Mouse (Mus musculus) forebrain, embryonic 10.5 days (tissue): ENCODE data around the gene Neb. TPM values are rescaled to one million over a fixed set of nuclear protein-coding genes. Genes with fewer than 3 reads are reported as not detected.

ENCODE experiments used
- DNase-seq: peaks from one replicate; pipeline ENCODE4 v3.0.0-alpha.2; 2017; ENCODE audit warnings: low spot score; ENCODE audit errors: extremely low spot score
- H3K27ac ChIP-seq: fragments of 300-500 bp; sonication (generic); 2 replicates; pipeline ENCODE4 v1.5.1; 2016; ENCODE audit warnings: mild to moderate bottlenecking
- H3K27me3 ChIP-seq: fragments of 300-500 bp; sonication (generic); 2 replicates; pipeline ENCODE4 v1.6.1; 2016; ENCODE audit warnings: mild to moderate bottlenecking; ENCODE audit not compliant: poor library complexity, severe bottlenecking
- H3K36me3 ChIP-seq: fragments of 300-500 bp; sonication (generic); replicated peaks from 2 replicates; pipeline ENCODE4 v1.6.1; 2016; ENCODE audit warnings: mild to moderate bottlenecking, moderate library complexity
- H3K4me1 ChIP-seq: fragments of 300-500 bp; sonication (generic); 2 replicates; pipeline ENCODE4 v1.6.1; 2016
- H3K4me3 ChIP-seq: fragments of 300-500 bp; sonication (generic); 2 replicates; pipeline ENCODE4 v1.5.1; 2016; ENCODE audit warnings: mild to moderate bottlenecking, moderate library complexity
- H3K9me3 ChIP-seq: fragments of 300-500 bp; sonication (generic); 2 replicates; pipeline ENCODE4 v1.6.1; 2016; ENCODE audit warnings: mild to moderate bottlenecking, moderate library complexity
- WGBS: fragments of 180-500 bp; shearing (Covaris S2); methylation state at CpG from one replicate; pipeline ENCODE4 v1.1.7; 2016; 5-methylcytosine and 5-hydroxymethylcytosine counted together
- polyA plus RNA-seq: library from polyadenylated mRNA; unstranded; fragments of >200 nt; fragmentation: Nextera tagmentation; extraction: Ambion mirVana; gene quantifications from 2 replicates; pipeline ENCODE4 v1.2.1, GENCODE M21; 2016

Gene Neb
- polyA plus RNA-seq, 1 experiment from 2014 or later, result 0.31 TPM

DNA sequence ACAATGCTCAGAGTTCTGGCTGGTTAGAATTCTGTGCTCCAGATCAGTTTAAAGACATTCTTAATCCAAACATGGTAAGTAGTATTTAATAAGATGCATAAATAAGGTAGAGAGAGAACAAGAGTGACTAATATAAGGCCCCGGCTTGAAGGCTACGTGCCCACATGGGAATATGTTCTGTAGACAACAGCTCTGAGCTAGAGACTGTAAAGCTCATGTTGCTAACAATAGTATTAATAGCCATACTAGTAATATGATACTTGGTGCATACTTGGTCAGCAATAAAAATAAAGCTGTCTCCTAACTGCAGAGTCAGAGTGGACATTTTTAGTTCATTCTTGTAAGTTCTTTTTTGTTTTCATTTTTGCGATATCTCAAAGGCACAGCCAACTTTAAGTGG lies 56.4 kb downstream of the Neb start:
- H3K27me3 ChIP-seq, result no peaks in the 10 kb centered on the region
- DNase-seq, result no peak
- H3K9me3 ChIP-seq, result no peaks in the 10 kb centered on the region
- no peaks in the 10 kb centered on the region for H3K4me1 ChIP-seq
- no peak overlapping the region for H3K27ac ChIP-seq
- WGBS, result 98% methylated on average over 3 of the region's 3 CpGs
- no peaks in the 10 kb centered on the region for H3K36me3 ChIP-seq
- no peak overlapping the region for H3K4me3 ChIP-seq

DNA sequence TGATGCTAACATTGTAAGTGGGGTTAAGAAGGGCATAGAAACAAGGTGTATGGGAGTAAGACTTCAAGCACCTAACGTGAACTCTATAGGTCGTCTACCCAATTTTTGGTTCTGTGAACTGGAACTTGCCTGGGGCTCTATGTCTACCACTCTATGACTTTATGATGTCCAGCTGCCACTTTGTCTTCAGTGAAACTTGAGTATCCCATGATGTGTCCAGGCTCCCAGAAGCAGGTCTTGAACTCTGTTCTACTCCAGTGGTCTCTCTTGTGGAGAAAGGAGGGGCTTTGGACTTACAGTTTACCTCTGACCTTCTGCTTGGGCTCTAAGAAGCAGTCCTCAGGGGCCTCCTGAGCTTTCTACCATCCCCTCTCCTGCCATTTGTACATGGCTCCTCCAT lies 58.1 kb downstream of the Neb start:
- 87% methylated on average over 2 of the region's 2 CpGs for WGBS
- no peaks in the 10 kb centered on the region for H3K27me3 ChIP-seq
- no peaks in the 10 kb centered on the region for H3K36me3 ChIP-seq
- H3K4me1 ChIP-seq, result no peaks in the 10 kb centered on the region
- no peak overlapping the region for H3K27ac ChIP-seq
- DNase-seq, result no peak
- H3K4me3 ChIP-seq, result no peak overlapping the region
- H3K9me3 ChIP-seq, result no peaks in the 10 kb centered on the region

DNA sequence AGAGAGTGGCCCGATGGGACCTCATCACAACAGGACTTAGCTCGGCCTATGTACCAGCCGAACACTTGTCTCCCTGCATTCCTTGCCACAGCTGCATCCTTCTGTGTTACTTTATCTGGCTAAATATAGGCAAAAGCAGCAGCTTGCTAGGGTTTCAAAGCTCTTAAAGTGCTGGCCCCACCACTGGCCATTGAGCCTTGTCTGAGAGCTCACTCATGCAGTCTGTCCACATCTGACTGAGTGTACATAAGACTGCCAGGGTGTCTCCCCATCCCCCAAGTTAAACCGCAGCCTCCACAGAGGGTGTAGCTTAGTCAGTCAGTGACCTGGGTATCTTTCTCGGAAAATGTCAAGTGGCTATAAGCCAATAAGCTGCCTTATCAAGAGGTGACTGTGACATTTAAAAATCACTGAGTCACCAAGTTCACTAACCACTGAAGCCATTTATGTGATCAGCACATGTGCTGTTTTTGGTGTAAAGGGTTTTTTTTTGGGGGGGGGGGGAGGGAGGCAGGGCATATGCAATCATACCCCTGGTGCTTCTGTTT lies 59.2 kb downstream of the Neb start:
- H3K4me1 ChIP-seq, result no peaks in the 10 kb centered on the region
- H3K4me3 ChIP-seq, result no peak overlapping the region
- no peaks in the 10 kb centered on the region for H3K36me3 ChIP-seq
- no peaks in the 10 kb centered on the region for H3K27me3 ChIP-seq
- WGBS, result 84% methylated on average over 5 of the region's 5 CpGs
- no peak for DNase-seq
- no peak overlapping the region for H3K27ac ChIP-seq
- H3K9me3 ChIP-seq, result no peaks in the 10 kb centered on the region

DNA sequence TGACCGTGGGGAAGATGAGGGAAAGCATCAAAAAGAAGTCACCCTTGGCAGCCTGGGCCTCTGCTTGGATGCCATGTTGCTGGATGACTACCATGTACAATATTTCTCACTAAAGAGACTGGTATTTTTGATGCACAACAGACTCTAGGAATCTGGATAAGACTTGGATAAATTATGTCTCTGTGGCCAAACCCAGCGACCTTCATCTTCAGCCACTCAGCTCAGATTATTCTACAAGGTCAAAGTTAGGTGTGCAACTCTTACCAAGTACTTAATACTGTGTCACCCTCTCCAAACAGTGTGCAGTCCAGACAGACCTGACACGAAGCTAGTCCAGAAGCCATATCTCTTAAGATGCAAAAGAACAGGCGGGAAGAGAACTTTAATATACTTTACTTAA lies 60.8 kb downstream of the Neb start:
- Histone ChIP-seq H3K9me3 (no peaks in the 10 kb centered on the region), H3K36me3 (no peaks in the 10 kb centered on the region), H3K27ac (no peak overlapping the region), H3K27me3 (no peaks in the 10 kb centered on the region), H3K4me3 (no peak overlapping the region), H3K4me1 (no peaks in the 10 kb centered on the region)
- WGBS, result 83% methylated on average over 4 of the region's 4 CpGs
- no peak for DNase-seq

DNA sequence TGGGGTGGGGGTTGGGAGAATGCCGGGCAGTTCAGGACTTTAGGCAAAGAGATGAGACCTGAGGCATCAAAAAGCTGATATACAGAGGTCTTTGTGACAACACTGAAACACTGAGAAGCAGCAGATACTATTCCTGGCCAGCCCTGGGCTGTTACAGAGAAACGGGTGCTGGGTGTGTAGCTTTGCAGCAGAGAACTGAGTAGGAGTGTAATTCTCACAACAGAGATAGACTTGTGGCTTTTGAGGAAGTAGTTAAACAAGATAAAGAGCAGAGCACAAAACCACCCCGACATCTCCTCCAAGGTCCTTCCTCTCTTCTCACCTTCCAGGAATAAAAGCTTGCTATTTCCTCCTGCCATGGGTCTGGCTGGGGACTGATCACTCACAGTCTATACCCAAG lies 62.5 kb downstream of the Neb start:
- no peak overlapping the region for H3K27ac ChIP-seq
- H3K27me3 ChIP-seq, result no peaks in the 10 kb centered on the region
- no peaks in the 10 kb centered on the region for H3K4me1 ChIP-seq
- WGBS, result 73% methylated on average over 3 of the region's 3 CpGs
- no peak for DNase-seq
- H3K4me3 ChIP-seq, result no peak overlapping the region
- H3K36me3 ChIP-seq, result no peaks in the 10 kb centered on the region
- no peaks in the 10 kb centered on the region for H3K9me3 ChIP-seq

DNA sequence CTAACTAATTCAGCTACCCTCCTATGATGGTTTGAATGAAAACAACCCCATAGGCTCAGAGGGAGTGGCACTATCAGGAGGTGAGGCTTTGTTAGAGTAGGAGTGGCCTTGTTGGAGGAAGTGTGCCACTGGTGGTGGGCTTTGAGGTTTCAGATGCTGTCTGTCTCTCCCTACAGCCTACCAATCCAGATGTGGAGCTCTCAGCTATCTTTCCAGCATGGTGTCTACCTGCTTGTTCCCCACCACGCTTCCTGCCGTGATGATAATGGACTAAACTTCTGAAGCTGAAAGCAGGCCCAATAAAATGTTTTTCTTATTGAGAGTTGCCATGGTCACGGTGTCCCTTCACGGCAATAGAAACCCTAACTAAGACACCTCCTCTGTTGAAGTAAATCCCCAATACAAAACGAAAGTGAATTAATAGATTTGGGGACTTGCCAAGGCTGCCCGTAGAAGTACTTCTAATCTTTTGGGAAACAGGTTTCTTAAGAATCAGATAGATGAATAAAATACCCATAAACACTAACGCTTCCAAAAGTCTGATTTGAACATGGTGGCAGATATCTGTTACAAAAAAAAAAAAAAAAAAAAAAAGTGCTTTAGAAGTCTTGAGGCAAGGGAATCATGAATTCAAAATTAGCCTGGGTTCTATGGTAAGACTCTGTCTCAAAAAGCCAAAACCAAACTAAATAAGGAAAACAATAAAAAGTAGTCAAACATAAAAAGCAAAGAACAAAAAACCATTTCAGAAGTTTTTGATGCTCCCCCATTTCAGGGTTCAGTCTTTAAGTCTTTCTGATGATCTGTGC lies 63.1 kb downstream of the Neb start:
- H3K27ac ChIP-seq, result no peak overlapping the region
- no peaks in the 10 kb centered on the region for H3K9me3 ChIP-seq
- no peaks in the 10 kb centered on the region for H3K36me3 ChIP-seq
- no peak for DNase-seq
- H3K27me3 ChIP-seq, result no peaks in the 10 kb centered on the region
- no peaks in the 10 kb centered on the region for H3K4me1 ChIP-seq
- 90% methylated on average over 7 of the region's 7 CpGs for WGBS
- H3K4me3 ChIP-seq, result no peak overlapping the region

DNA sequence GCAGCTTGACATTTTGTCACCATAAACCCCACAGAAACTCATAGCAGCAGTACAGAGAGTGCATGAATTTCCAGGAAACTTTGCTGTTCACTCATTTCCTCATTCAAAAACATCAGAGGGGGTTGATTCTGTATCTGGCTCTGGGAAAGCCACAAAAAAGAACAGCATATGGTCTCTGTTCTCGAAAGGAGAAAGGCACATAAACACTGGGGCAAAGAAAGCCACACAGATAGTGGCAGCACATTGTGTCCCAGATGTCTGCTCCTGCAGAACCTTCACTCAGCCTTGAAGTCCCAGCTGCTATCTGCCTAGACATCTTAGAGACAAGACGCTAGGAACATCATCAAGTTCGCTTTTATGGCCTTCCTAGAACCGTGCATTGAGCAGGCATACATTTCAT lies 67.5 kb downstream of the Neb start:
- H3K9me3 ChIP-seq, result no peaks in the 10 kb centered on the region
- no peaks in the 10 kb centered on the region for H3K27me3 ChIP-seq
- DNase-seq, result no peak
- H3K27ac ChIP-seq, result no peak overlapping the region
- H3K4me3 ChIP-seq, result no peak overlapping the region
- no peaks in the 10 kb centered on the region for H3K4me1 ChIP-seq
- no peaks in the 10 kb centered on the region for H3K36me3 ChIP-seq
- WGBS, result 91% methylated on average over 4 of the region's 4 CpGs

DNA sequence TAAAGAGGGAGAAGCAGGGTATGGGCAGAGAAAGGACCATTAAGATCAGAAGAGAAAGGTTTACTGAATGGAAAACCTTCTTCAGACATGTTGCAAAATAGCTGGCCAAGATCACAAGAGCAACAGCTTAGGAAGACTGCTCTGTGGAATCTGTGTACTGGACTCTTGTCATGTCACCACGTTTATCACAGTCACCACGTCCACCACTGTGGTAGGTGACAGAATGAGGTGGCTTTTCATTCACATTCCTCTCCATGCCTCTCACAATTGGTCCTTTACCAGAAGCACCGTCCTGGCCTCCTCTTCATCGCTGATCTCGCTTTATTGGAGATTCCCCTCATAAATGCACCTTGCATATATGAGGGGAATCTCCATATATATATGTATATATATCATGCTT lies 71.6 kb downstream of the Neb start:
- H3K36me3 ChIP-seq, result no peaks in the 10 kb centered on the region

DNA sequence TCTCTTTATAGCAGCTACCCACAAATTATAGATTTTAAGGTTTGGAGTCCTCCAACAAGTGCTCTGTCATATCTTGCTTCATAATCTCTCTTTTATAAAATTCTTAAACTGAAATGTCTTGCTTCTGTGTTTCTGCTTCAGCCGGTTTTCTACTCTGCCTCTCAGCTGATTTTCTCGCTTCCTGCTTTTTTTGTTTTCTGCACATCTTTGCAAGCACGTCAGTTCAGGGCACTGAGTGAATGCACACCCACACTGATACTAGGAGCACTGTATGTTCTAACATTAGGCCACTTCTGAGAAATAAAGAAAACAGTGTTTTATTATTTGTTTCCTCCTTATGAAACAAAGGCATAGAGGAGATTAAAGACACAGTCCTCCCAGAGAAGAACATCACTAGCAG lies 73.7 kb downstream of the Neb start:
- Histone ChIP-seq H3K27ac (no peak overlapping the region), H3K9me3 (no peaks in the 10 kb centered on the region), H3K27me3 (no peaks in the 10 kb centered on the region), H3K4me1 (no peaks in the 10 kb centered on the region), H3K36me3 (no peaks in the 10 kb centered on the region), H3K4me3 (no peak overlapping the region)
- WGBS, result 87% methylated on average over 3 of the region's 3 CpGs
- DNase-seq, result no peak

More for the DNA sequence above, 71.6 kb downstream of the Neb start:
- no peak overlapping the region for H3K27ac ChIP-seq
- H3K4me3 ChIP-seq, result no peak overlapping the region
- no peaks in the 10 kb centered on the region for H3K27me3 ChIP-seq
- 84% methylated on average over 5 of the region's 5 CpGs for WGBS
- no peaks in the 10 kb centered on the region for H3K4me1 ChIP-seq
- H3K9me3 ChIP-seq, result no peaks in the 10 kb centered on the region
- DNase-seq, result no peak

DNA sequence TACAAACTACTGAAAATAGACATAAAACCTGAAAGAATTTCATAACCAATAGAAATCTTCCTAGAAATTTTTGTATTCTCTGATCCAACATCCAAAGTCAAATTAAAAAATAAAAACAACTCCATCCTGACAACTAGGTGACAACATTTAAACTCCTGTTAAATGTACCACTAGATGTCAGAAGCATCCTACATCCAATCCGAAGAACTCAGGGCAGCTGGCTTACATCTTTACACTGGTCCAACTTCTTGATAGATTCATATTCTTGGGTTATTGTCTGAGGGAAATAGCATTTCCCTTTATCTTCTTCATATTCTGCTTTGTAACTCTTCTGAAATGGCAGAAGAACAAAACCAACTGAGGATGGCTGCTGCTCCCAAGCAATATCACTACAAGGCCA lies 74.9 kb downstream of the Neb start:
- DNase-seq, result no peak
- H3K27me3 ChIP-seq, result no peaks in the 10 kb centered on the region
- no peaks in the 10 kb centered on the region for H3K4me1 ChIP-seq
- no peak overlapping the region for H3K4me3 ChIP-seq
- H3K27ac ChIP-seq, result no peak overlapping the region
- no peaks in the 10 kb centered on the region for H3K36me3 ChIP-seq
- no peaks in the 10 kb centered on the region for H3K9me3 ChIP-seq
- WGBS, result 87% methylated on average over 1 of the region's 1 CpGs

DNA sequence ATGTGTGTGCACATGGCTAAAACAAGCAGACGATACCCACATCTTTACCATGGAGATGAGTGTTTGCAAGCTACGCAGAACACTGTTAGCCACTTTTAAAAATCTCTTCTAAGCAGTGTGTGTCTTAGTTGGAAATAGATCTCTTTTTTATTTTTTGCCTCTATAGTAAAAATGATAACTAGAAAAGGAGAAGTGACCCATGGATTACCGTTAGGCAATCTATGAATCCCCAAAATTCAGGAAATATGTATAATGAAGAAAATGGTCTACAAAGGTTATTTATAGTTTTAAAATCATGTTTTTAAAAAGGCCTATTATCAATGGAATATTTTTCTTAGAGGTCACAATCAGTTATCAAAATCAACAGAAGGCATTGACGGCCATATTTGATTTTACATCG lies 80.3 kb downstream of the Neb start:
- H3K9me3 ChIP-seq, result no peaks in the 10 kb centered on the region
- no peaks in the 10 kb centered on the region for H3K27me3 ChIP-seq
- DNase-seq, result no peak
- H3K4me3 ChIP-seq, result no peak overlapping the region
- no peak overlapping the region for H3K27ac ChIP-seq
- no peaks in the 10 kb centered on the region; the same call in 1 of the 2 replicates for H3K4me1 ChIP-seq
- H3K36me3 ChIP-seq, result no peaks in the 10 kb centered on the region
- 95% methylated on average over 5 of the region's 5 CpGs for WGBS

DNA sequence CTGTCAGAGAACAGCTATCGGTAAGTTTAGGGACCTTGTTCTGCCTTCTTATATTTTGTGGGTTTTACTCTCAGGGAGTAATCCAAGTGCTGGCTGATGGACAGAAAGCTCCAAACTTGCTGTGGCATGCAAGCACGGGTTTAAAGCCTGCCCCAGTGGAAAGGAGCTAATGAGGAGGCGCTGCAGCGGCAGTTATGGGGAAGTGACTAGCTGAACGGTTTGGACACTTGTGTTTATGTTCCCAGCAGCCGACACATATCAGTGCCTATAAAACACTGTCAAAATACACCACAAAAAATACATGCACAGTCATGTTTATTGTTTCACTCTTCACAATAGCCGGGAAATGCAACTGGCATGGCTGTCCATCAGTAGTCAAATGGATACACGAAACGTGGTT lies 81.5 kb downstream of the Neb start:
- 95% methylated on average over 9 of the region's 9 CpGs for WGBS
- Histone ChIP-seq H3K27me3 (no peaks in the 10 kb centered on the region), H3K27ac (no peak overlapping the region), H3K4me1 (no peaks in the 10 kb centered on the region; the same call in 1 of the 2 replicates), H3K9me3 (no peaks in the 10 kb centered on the region), H3K36me3 (no peaks in the 10 kb centered on the region), H3K4me3 (no peak overlapping the region)
- DNase-seq, result no peak

DNA sequence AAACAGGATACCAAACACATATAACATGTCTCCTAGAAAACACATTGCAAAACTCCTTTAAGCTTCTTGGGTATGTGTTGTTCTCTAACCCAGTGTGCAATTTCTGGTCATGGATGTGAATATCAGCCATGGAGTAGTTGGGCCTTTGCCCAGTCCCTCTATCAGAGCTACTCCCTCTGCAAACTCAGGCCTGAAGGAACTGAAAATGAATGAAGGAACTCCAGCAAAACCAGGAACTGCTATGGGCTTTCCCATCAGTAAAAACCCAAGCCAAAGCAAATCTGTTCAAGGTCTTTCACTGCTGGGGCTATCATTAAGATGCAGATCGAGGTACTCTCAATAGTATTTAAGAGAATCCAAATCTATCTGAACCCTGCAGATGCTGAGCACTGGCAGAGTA lies 90.8 kb downstream of the Neb start:
- H3K4me1 ChIP-seq, result no peaks in the 10 kb centered on the region

More for the DNA sequence above, 90.8 kb downstream of the Neb start:
- H3K9me3 ChIP-seq, result no peaks in the 10 kb centered on the region
- DNase-seq, result no peak
- no peaks in the 10 kb centered on the region for H3K27me3 ChIP-seq
- H3K4me3 ChIP-seq, result no peak overlapping the region
- no peak overlapping the region for H3K27ac ChIP-seq
- no peaks in the 10 kb centered on the region for H3K36me3 ChIP-seq
- 88% methylated on average over 1 of the region's 1 CpGs for WGBS
